Mouse (Mus musculus): ENCODE data around the gene Zfp940. TPM values are rescaled to one million over a fixed set of nuclear protein-coding genes. Genes with fewer than 3 reads are reported as not detected.

Zfp940 gene
- polyA plus RNA-seq, 1 experiment, result not detected

DNA sequence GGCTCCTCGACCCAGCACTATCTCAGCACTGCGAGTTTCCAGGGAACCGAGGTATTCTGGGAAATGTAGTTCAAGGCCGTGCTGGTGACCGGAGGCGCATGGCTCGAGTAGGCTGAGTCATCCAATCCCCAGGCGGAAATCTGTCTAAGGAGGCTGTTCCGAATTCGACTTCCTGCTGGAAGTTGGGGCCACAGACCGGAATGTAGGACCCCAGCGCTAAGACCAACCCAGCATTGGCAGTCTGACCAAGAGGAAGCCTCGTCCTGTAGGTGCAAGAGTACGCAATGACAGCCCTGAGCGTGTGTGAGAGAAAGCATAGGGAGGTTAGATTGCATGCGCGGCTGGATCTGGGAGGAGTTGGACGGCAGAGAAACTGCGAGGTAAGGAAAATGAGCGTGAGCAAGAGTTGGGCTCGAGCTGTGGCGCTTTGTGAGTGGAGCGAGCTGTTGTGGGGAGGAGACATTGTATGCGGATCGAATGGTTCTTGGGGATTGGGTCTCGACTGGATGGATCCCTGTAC lies 37.5 kb downstream of the Zfp940 start, which contains the start of gene Zfp790:
TSS of gene Zfp790 (plus strand) at position 205 of the 520 bp plus-strand sequence.
- Histone ChIP-seq H3K36me3 (ENCODE audit: control insufficient read depth) (peaks cover 9% of the 10 kb centered on the region), H3K27me3 (ENCODE audit: control insufficient read depth) (no peaks in the 10 kb centered on the region), H3K4me1 (ENCODE audit: control insufficient read depth) (peaks cover 59% of the 10 kb centered on the region), H3K9me3 (ENCODE audit: control insufficient read depth, low read length) (no peaks in the 10 kb centered on the region), H3K4me3 (replicated peaks) (peak within 1 kb of the TSS; percentile 70)
- TF ChIP-seq GATA1 (IDR thresholded peaks at IDR 0.05; ENCODE audit: low read length) (peak; percentile 48; the same call in 1 of the 2 replicates), TAL1 (IDR thresholded peaks at IDR 0.05; ENCODE audit: low read length) (no peak)

GRCm38 (mm10) chr7:29815061-29815784 lies 38.2 kb downstream of the Zfp940 start:
- Histone ChIP-seq H3K36me3 (ENCODE audit: control insufficient read depth) (peaks cover 8% of the 10 kb centered on the region), H3K4me1 (ENCODE audit: control insufficient read depth) (peaks cover 59% of the 10 kb centered on the region), H3K9me3 (ENCODE audit: control insufficient read depth, low read length) (no peaks in the 10 kb centered on the region), H3K4me3 (replicated peaks) (peak overlapping the region; percentile 70), H3K27me3 (ENCODE audit: control insufficient read depth) (no peaks in the 10 kb centered on the region)
- TF ChIP-seq TAL1 (IDR thresholded peaks at IDR 0.05; ENCODE audit: low read length) (no peak), GATA1 (IDR thresholded peaks at IDR 0.05; ENCODE audit: low read length) (no peak)

DNA sequence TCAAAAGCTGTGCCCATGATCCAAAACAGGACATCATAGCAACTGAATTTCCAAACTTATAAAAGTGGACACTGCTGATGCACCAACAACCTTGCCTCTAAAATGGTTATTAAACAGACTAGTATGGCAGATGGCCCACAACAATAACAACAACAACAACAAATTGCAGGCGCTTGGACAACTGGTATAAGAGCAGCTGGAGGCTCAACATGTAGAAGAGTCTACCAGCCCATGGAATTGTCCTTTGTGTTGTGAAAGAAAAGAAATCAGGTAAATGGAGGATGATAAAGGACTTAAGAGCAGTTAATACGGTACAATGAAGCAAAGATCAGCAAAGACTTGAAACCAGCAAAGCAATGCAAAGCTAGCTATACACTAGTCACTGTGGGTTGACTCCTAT lies 39.1 kb downstream of the Zfp940 start:
- H3K36me3 ChIP-seq (ENCODE audit: control insufficient read depth), result peaks cover 8% of the 10 kb centered on the region
- peaks cover 55% of the 10 kb centered on the region for H3K4me1 ChIP-seq (ENCODE audit: control insufficient read depth)
- H3K27me3 ChIP-seq (ENCODE audit: control insufficient read depth), result no peaks in the 10 kb centered on the region
- no peaks in the 10 kb centered on the region for H3K9me3 ChIP-seq (ENCODE audit: control insufficient read depth, low read length)
- peak overlapping the region; percentile 26 for H3K4me3 ChIP-seq (replicated peaks)
- no peak for TF ChIP-seq TAL1 (IDR thresholded peaks at IDR 0.05; ENCODE audit: low read length)
- no peak for TF ChIP-seq GATA1 (IDR thresholded peaks at IDR 0.05; ENCODE audit: low read length)

GRCm38 (mm10) chr7:29812244-29812643 lies 41.2 kb downstream of the Zfp940 start:
- Histone ChIP-seq H3K4me1 (ENCODE audit: control insufficient read depth) (peaks cover 42% of the 10 kb centered on the region), H3K9me3 (ENCODE audit: control insufficient read depth, low read length) (no peaks in the 10 kb centered on the region), H3K27me3 (ENCODE audit: control insufficient read depth) (no peaks in the 10 kb centered on the region), H3K4me3 (replicated peaks) (no peak overlapping the region), H3K36me3 (ENCODE audit: control insufficient read depth) (peaks cover 3% of the 10 kb centered on the region; the same call in 1 of the 2 replicates)
- no peak for TF ChIP-seq TAL1 (IDR thresholded peaks at IDR 0.05; ENCODE audit: low read length)
- no peak for TF ChIP-seq GATA1 (IDR thresholded peaks at IDR 0.05; ENCODE audit: low read length)

GRCm38 (mm10) chr7:29807046-29807445 lies 46.4 kb downstream of the Zfp940 start:
- TF ChIP-seq GATA1 (IDR thresholded peaks at IDR 0.05; ENCODE audit: low read length) (no peak), TAL1 (IDR thresholded peaks at IDR 0.05; ENCODE audit: low read length) (no peak)
- Histone ChIP-seq H3K27me3 (ENCODE audit: control insufficient read depth) (no peaks in the 10 kb centered on the region), H3K9me3 (ENCODE audit: control insufficient read depth, low read length) (no peaks in the 10 kb centered on the region), H3K36me3 (ENCODE audit: control insufficient read depth) (no peaks in the 10 kb centered on the region), H3K4me1 (ENCODE audit: control insufficient read depth) (no peaks in the 10 kb centered on the region), H3K4me3 (replicated peaks) (no peak overlapping the region)

DNA sequence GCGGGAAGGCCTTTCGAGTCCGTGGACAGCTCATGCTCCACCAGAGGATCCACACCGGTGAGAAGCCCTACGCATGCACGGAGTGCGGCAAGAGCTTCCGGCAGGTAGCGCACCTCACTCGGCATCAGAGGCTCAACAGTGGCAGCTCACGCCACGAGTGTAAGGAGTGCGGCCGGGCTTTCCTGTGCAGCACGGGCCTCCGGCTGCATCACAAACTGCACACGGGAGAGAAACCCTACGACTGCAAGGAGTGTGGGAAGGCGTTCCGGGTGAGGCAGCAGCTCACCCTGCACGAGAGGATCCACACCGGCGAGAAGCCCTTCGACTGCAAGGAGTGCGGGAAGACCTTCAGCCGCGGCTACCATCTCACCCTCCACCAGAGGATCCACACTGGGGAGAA lies 60.6 kb downstream of the Zfp940 start:
- Histone ChIP-seq H3K36me3 (ENCODE audit: control insufficient read depth) (peaks cover 14% of the 10 kb centered on the region), H3K9me3 (ENCODE audit: control insufficient read depth, low read length) (peaks cover 18% of the 10 kb centered on the region), H3K27me3 (ENCODE audit: control insufficient read depth) (peaks cover 9% of the 10 kb centered on the region), H3K4me3 (replicated peaks) (no peak overlapping the region), H3K4me1 (ENCODE audit: control insufficient read depth) (no peaks in the 10 kb centered on the region)
- TF ChIP-seq GATA1 (IDR thresholded peaks at IDR 0.05; ENCODE audit: low read length) (no peak), TAL1 (IDR thresholded peaks at IDR 0.05; ENCODE audit: low read length) (no peak)

DNA sequence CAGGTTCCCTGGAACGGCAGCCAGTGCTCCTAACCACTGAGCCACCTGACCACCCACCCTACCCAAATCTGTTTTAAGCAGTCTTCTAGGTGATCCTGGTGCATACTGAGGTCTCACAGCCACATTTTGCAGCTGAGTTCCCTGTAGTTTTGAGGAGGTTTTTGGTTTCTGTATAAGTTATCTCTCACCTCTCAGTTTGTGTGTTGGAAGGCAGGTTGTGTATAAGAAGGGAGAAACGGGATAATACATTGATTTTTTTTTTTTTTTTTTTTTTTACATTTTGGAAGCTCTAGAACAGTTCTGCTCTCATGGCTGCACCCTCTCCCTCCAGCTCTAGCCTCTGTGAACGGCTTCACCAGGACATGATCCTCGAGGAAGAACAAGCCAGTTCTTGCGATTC lies 67.6 kb downstream of the Zfp940 start:
- Histone ChIP-seq H3K4me1 (ENCODE audit: control insufficient read depth) (peaks cover 13% of the 10 kb centered on the region), H3K36me3 (ENCODE audit: control insufficient read depth) (peaks cover 5% of the 10 kb centered on the region; the same call in 1 of the 2 replicates), H3K27me3 (ENCODE audit: control insufficient read depth) (no peaks in the 10 kb centered on the region), H3K4me3 (replicated peaks) (no peak overlapping the region), H3K9me3 (ENCODE audit: control insufficient read depth, low read length) (no peaks in the 10 kb centered on the region)
- TF ChIP-seq TAL1 (IDR thresholded peaks at IDR 0.05; ENCODE audit: low read length) (no peak), GATA1 (IDR thresholded peaks at IDR 0.05; ENCODE audit: low read length) (no peak)

GRCm38 (mm10) chr7:29785023-29785422 lies 68.4 kb downstream of the Zfp940 start:
- TF ChIP-seq TAL1 (IDR thresholded peaks at IDR 0.05; ENCODE audit: low read length) (no peak), GATA1 (IDR thresholded peaks at IDR 0.05; ENCODE audit: low read length) (no peak)
- no peaks in the 10 kb centered on the region for H3K27me3 ChIP-seq (ENCODE audit: control insufficient read depth)
- peaks cover 5% of the 10 kb centered on the region; the same call in 1 of the 2 replicates for H3K36me3 ChIP-seq (ENCODE audit: control insufficient read depth)
- H3K4me3 ChIP-seq (replicated peaks), result no peak overlapping the region
- H3K4me1 ChIP-seq (ENCODE audit: control insufficient read depth), result peaks cover 13% of the 10 kb centered on the region
- H3K9me3 ChIP-seq (ENCODE audit: control insufficient read depth, low read length), result no peaks in the 10 kb centered on the region

GRCm38 (mm10) chr7:29783871-29784551 lies 69.5 kb downstream of the Zfp940 start, which contains the start of gene Zfp30:
Zfp30 (plus strand) TSS chr7:29783998.
- Histone ChIP-seq H3K27me3 (ENCODE audit: control insufficient read depth) (no peaks in the 10 kb centered on the region), H3K4me3 (replicated peaks) (peak within 1 kb of the TSS; percentile 80), H3K9me3 (ENCODE audit: control insufficient read depth, low read length) (no peaks in the 10 kb centered on the region), H3K4me1 (ENCODE audit: control insufficient read depth) (peaks cover 13% of the 10 kb centered on the region), H3K36me3 (ENCODE audit: control insufficient read depth) (peaks cover under 1% of the 10 kb centered on the region)
- TF ChIP-seq GATA1 (IDR thresholded peaks at IDR 0.05; ENCODE audit: low read length) (no peak), TAL1 (IDR thresholded peaks at IDR 0.05; ENCODE audit: low read length) (no peak)

Other genes starting within 250 kb of the Zfp940 start
- gene Catsperg2, start 126.6 kb downstream of the Zfp940 start, polyA plus RNA-seq (2012), result not detected in 2 replicates
- gene Zfp84, start 85.1 kb downstream of the Zfp940 start, polyA plus RNA-seq (2012), result 0.04 and 0.08 TPM in 2 replicates
- 0.01 TPM in 2 replicates for gene Zfp30, start 69.7 kb downstream of the Zfp940 start, polyA plus RNA-seq (2012)
- 0.01 and 0.04 TPM in 2 replicates for gene Zfp790, start 37.6 kb downstream of the Zfp940 start, polyA plus RNA-seq (2012)
- gene Zfp420, start 6.3 kb upstream of the Zfp940 start, polyA plus RNA-seq (2012), result not detected in 2 replicates
- gene Zfp27, start 52.9 kb upstream of the Zfp940 start, polyA plus RNA-seq (2012), result 0.01 and 0.02 TPM in 2 replicates
- not detected in 2 replicates for gene Zfp383, start 54.6 kb upstream of the Zfp940 start, polyA plus RNA-seq (2012)
- 0.09 and 0.37 TPM in 2 replicates for gene Zfp74, start 100.4 kb upstream of the Zfp940 start, polyA plus RNA-seq (2012)
- 0.04 TPM in 2 replicates for gene Zfp568, start 130.3 kb upstream of the Zfp940 start, polyA plus RNA-seq (2012)
- 0.02 TPM in 1 of 2 replicates, not detected in the other for gene Zfp14, start 197.7 kb upstream of the Zfp940 start, polyA plus RNA-seq (2012)
- gene Zfp82, start 219.2 kb upstream of the Zfp940 start, polyA plus RNA-seq (2012), result 0.02 TPM in 1 of 2 replicates, not detected in the other
- gene Gm26920, start 236.7 kb upstream of the Zfp940 start, polyA plus RNA-seq (2012), result not detected in 2 replicates
- gene Zfp566, start 236.9 kb upstream of the Zfp940 start, polyA plus RNA-seq (2012), result not detected in 2 replicates
- gene Zfp260, start 241.1 kb upstream of the Zfp940 start, polyA plus RNA-seq (2012), result not detected in 2 replicates

Measured in erythroblast, embryonic 14.5 days (primary cell).